Mouse (Mus musculus): Measurements from ENCODE around the gene Nsun7.

The Nsun7 gene

GRCm38 (mm10) chr5:66337025-66337968, 77.6 kb downstream of the Nsun7 start:
- in situ Hi-C loops (cut with MboI, MseI) = no loop called here

GRCm38 (mm10) chr5:66337969-66338345, 78.3 kb downstream of the Nsun7 start:
- in situ Hi-C loops (cut with MboI, MseI) = no loop called here

- in situ Hi-C loops (cut with MboI, MseI) = no loop called here
Observed at GRCm38 (mm10) chr5:66338583-66338982, 78.9 kb downstream of the Nsun7 start.

DNA sequence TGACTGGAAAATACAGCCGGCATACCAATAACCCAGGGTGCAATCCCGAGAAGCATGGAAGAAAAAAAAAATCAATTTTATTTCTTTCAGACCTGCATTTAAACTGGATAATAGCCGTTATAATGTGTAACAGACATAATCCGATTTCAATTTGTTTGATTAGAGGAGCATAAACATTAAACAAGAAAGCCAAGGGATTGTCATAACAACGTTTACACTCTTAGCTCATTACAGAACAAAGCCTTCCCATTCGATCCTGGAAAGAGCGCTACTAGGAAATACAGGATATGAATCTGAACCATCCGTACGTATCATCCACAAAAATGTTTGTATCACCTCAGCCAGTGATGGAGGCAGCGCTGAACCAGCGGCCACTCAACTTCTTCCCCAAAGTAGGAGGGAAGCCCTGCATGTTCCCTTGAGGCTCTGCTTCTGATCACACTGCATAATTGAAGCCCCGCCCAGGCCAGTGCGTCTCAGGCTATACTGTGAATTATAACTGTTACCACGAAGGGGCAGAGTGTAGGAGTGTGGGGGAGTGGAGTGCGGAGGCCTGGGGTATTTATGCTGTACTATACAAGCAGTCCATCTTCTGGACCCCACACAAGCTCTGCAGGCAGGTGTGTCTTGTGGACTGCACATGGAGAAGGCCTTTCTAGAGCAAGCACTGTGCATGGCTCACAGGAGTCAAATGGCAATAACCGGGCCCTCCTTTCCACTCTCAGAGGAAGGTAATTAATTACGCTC, 80.8 kb downstream of the Nsun7 start:
- in situ Hi-C loops (cut with MboI, MseI) = no loop called here

DNA sequence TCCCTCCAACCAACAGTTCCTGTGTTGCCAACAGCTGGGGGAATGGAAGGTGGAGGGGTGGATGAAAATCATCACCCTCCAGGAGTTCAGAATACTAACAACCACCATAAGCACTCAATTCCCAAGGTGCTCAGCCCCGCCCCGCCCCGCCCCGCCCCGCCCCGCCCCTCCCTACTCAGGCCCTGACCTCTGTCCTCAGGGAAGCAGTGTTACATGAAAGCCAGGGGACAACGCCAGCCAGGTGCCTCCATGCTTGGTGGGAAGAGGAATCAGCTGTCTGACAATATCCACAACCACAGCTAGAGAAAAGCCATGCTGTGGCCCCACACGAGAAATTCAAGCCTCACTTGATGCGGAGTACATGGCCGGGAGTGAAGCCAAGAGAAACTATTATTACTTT, 82.2 kb downstream of the Nsun7 start:
- in situ Hi-C loops (cut with MboI, MseI) = no loop called here

- in situ Hi-C loops (cut with MboI, MseI) = no loop called here
Observed at GRCm38 (mm10) chr5:66342285-66342684, 82.6 kb downstream of the Nsun7 start.

DNA sequence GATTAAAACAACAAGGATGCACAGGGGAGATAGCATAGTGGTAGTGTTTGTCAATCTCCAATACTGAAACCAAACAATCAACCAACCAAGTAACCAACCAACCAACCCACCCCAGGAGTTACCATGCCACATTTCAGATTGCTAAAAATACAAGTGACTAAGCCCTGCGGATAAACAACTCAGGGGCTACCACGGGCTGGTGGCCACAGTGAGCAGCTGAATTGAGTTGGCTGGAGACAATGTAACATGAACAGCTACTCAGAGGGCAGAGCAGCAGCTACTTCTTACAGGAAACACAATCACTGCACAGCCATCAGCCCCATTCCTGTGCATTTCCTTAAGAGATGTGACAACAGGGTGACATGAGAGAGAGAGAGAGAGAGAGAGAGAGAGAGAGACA, 84.5 kb downstream of the Nsun7 start:
- in situ Hi-C loops (cut with MboI, MseI) = no loop called here

DNA sequence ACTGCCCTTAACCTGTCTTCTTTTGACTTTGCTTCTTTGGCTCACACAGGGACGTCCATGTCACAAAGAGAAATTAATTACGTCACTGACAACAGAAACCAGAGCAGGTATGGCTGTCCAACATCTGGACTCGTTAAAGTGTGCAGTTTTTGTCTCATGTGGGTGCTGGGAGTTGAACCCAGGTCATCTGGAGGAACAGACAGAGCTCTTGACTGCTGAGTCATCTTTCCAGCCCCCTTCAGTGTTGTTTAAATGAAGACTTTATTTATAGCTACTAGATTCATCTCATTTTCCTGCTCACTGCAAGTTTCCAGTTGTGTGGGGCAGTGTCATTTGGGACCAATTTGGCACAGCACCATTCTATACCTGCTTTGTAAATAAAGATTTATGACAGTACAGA, 85.4 kb downstream of the Nsun7 start:
- in situ Hi-C loops (cut with MboI, MseI) = no loop called here

DNA sequence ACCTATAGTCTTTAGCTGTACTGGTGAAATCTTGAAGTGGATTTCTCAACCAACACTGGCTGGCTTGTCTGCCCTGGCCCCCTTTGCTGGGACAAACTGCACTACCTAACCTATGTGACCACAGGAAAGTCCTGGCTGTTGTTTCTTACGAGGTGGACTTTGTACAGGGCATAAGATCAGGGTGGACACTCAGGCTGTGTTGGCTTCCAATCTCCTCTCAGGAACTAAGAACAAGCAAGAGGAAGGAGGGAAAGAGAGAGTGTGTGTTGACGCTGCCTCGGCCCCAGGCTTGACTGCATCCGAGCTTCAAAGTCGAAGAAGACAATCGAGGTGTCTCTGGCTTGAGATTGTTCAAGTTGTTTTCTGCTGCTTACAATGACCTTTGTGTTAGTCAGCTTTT, 87.1 kb downstream of the Nsun7 start:
- in situ Hi-C loops (cut with MboI, MseI) = no loop called here
